Mouse (Mus musculus) midbrain, postnatal 0 days (tissue): ENCODE measurements around the gene Gipc3. TPM values are rescaled to one million over a fixed set of nuclear protein-coding genes. Genes with fewer than 3 reads are reported as not detected.

Experiments used
- ATAC-seq: fragments of 200-750 bp; cut with Nextera tagmentation; 2 replicates; pipeline ENCODE4 v1.8.0; 2017; ENCODE audit warnings: moderate number of reproducible peaks, mild to moderate bottlenecking, moderate TSS enrichment, moderate library complexity; ENCODE audit not compliant: low FRiP score
- DNase-seq: peaks from one replicate; pipeline ENCODE4 v3.0.0-alpha.2; 2015; ENCODE audit warnings: low spot score
- H3K27ac ChIP-seq: fragments of 300-500 bp; sonication (generic); 2 replicates; pipeline ENCODE4 v1.5.1; 2014; ENCODE audit warnings: low read depth, mild to moderate bottlenecking, low read length, mixed read lengths
- H3K27me3 ChIP-seq: fragments of 300-500 bp; sonication (generic); 2 replicates; pipeline ENCODE4 v1.6.1; 2014; ENCODE audit warnings: low read length, control low read depth, mixed read lengths; ENCODE audit not compliant: insufficient read depth
- H3K36me3 ChIP-seq: fragments of 300-500 bp; sonication (generic); 2 replicates; pipeline ENCODE4 v1.6.1; 2014; ENCODE audit warnings: low read length, control low read depth, mixed read lengths; ENCODE audit not compliant: insufficient read depth
- H3K4me1 ChIP-seq: fragments of 300-500 bp; sonication (generic); 2 replicates; pipeline ENCODE4 v1.6.1; 2014; ENCODE audit warnings: mild to moderate bottlenecking, control low read depth, antibody characterized with exemption, low read length, mixed read lengths; ENCODE audit not compliant: insufficient read depth
- H3K4me2 ChIP-seq: fragments of 300-500 bp; sonication (generic); 2 replicates; pipeline ENCODE4 v1.6.1; 2014; ENCODE audit warnings: low read depth, mild to moderate bottlenecking, low read length, mixed read lengths; ENCODE audit not compliant: poor library complexity, severe bottlenecking
- H3K4me3 ChIP-seq: fragments of 300-500 bp; sonication (generic); 2 replicates; pipeline ENCODE4 v1.5.1; 2014; ENCODE audit warnings: low read depth, mild to moderate bottlenecking, low read length, moderate library complexity
- H3K9ac ChIP-seq: fragments of 300-500 bp; sonication (generic); replicated peaks from 2 replicates; pipeline ENCODE4 v1.6.1; 2014; ENCODE audit warnings: mild to moderate bottlenecking, low read length, moderate library complexity, mixed read lengths; ENCODE audit not compliant: poor library complexity, severe bottlenecking
- H3K9me3 ChIP-seq: fragments of 300-500 bp; sonication (generic); 2 replicates; pipeline ENCODE4 v1.6.1; 2016; ENCODE audit warnings: low read length, control low read depth
- CTCF ChIP-seq: IDR thresholded peaks from 2 replicates; pipeline ENCODE4 v1.5.1; 2016; ENCODE audit warnings: antibody characterized with exemption, mild to moderate bottlenecking
- WGBS: fragments of 180-500 bp; shearing (Covaris S2); extraction: QIAGEN DNeasy Blood & Tissue Kit; methylation state at CpG from one replicate; pipeline ENCODE4 v1.1.7; 2014; 5-methylcytosine and 5-hydroxymethylcytosine counted together
- microRNA-seq: library from miRNA; unstranded; fragments of <30 nt; microRNA quantifications from one replicate; pipeline ENCODE4, GENCODE M21; 2016; ENCODE audit warnings: borderline number of aligned reads
- polyA plus RNA-seq: library from polyadenylated mRNA; unstranded; fragments of >200 nt; fragmentation: Nextera tagmentation; extraction: Ambion mirVana; gene quantifications from 2 replicates; pipeline ENCODE4 v1.2.1, GENCODE M21; 2015
- total RNA-seq: library from RNA; depleted of rRNA; stranded (reverse); fragments of >200 nt; gene quantifications from 2 replicates; pipeline ENCODE4 v1.2.3, GENCODE M21; 2014; rRNA removed

The Gipc3 gene
- total and polyA plus RNA-seq, 2 experiments from 2014 or later = 0.16 TPM; not detected in 1

GRCm38 (mm10) chr10:81287513-81288157 is 55.4 kb downstream of the Gipc3 start:
- DNase-seq (no peak), ATAC-seq (no peak)
- H3K4me3 ChIP-seq = no peak overlapping the region
- no peaks in the 10 kb centered on the region for H3K9me3 ChIP-seq
- 65% methylated on average over 8 of the region's 8 CpGs for WGBS
- no peaks in the 10 kb centered on the region for H3K36me3 ChIP-seq
- H3K4me2 ChIP-seq = no peak overlapping the region
- H3K4me1 ChIP-seq = no peaks in the 10 kb centered on the region
- no peak overlapping the region for H3K27ac ChIP-seq
- peak; percentile 80 for TF ChIP-seq CTCF
- no peaks in the 10 kb centered on the region for H3K27me3 ChIP-seq
- H3K9ac ChIP-seq = no peak overlapping the region

DNA sequence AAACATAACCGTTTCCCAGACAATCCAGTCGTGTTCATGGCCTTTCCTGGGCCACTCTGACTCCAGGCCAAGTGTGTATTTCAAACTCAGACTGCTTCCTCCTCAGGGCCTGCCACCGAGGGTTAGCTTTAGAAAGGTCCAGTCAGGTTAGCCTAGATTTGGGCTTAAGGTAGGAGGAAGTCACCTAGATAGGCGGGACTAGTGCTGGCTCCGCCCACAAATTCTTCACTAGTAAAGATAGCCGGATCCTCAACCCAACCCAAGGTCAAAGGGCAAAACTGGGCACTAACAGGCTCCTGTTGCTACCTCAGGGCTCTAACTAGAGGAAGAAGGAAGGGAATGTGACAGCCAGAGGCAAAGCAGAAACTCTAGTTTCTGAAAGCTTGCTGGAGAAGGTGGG is 56.5 kb downstream of the Gipc3 start:
- WGBS = 50% methylated on average over 6 of the region's 6 CpGs
- Histone ChIP-seq H3K36me3 (no peaks in the 10 kb centered on the region), H3K9me3 (no peaks in the 10 kb centered on the region), H3K9ac (no peak overlapping the region), H3K4me2 (no peak overlapping the region), H3K27me3 (no peaks in the 10 kb centered on the region), H3K27ac (no peak overlapping the region), H3K4me1 (no peaks in the 10 kb centered on the region), H3K4me3 (no peak overlapping the region)
- no peak for DNase-seq
- TF ChIP-seq CTCF = no peak
- ATAC-seq = no peak

DNA sequence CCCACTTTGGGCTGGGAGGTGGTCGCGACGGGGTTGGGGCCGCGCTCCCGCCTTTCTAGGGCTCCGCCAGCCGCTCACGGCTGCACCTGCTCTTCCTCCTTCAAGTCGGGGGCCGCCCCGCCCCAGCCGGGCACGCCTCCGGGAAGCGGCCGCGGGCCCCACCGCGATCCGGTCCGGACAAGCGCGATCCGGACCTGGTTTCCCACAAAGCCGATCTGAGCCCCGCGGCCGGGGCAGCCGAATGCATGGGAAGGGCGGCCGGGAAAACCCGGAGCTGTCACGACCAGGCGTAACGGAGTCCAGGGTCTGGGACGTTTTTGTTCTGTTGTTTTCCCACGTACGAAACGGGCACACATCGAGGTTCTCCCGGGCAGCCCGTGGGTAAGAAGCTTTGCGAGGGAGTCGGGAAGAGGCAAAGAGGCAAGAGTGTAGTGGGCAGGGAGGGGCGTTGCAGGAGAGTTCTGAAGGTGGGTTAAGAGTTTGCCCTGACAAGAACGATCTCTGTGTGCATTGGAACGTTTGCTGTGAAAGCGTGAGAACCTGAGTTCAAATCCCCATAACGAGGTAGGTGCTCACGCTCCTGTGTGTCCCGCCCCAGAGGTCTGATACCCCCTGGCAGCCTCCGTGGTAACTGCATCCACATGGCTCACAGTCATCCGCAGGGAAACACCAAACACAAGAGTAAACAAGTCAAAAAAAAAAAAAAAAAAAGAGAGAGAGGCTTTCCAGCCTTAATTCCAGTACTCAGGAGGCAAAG is 57.2 kb downstream of the Gipc3 start:
- Histone ChIP-seq H3K36me3 (no peaks in the 10 kb centered on the region), H3K9ac (peak overlapping the region; percentile 45), H3K27me3 (no peaks in the 10 kb centered on the region), H3K9me3 (no peaks in the 10 kb centered on the region), H3K4me2 (peak overlapping the region; percentile 70), H3K4me1 (no peaks in the 10 kb centered on the region), H3K27ac (no peak overlapping the region), H3K4me3 (peak overlapping the region; percentile 41)
- TF ChIP-seq CTCF = no peak
- ATAC-seq (peak; percentile 56), DNase-seq (peak; percentile 87)
- WGBS = 3% methylated on average over 53 of the region's 54 CpGs

Small RNA genes lying within 50 kb of the gene (microRNA-seq; reads per million reads assigned to microRNA genes)
- gene Mir6913 = not detected

Other genes with a start within 250 kb of the Gipc3 start
Only the 30 nearest of the 33 such genes appear.
- 23.6 and 29.5 TPM in 2 replicates for gene Zbtb7a, start 208.0 kb downstream of the Gipc3 start, total RNA-seq
- 16.1 and 18.0 TPM in 2 replicates for gene Zbtb7a, start 208.0 kb downstream of the Gipc3 start, polyA plus RNA-seq
- gene Pias4, start 175.3 kb downstream of the Gipc3 start, total RNA-seq = 31.2 and 38.0 TPM in 2 replicates
- gene Pias4, start 175.3 kb downstream of the Gipc3 start, polyA plus RNA-seq = 30.1 and 31.3 TPM in 2 replicates
- gene Eef2, start 166.6 kb downstream of the Gipc3 start, total RNA-seq = 2,062 and 2,304 TPM in 2 replicates
- gene Eef2, start 166.6 kb downstream of the Gipc3 start, polyA plus RNA-seq = 440 and 459 TPM in 2 replicates
- 56.7 and 88.8 TPM in 2 replicates for gene Dapk3, start 160.3 kb downstream of the Gipc3 start, total RNA-seq
- gene Dapk3, start 160.3 kb downstream of the Gipc3 start, polyA plus RNA-seq = 59.1 and 60.9 TPM in 2 replicates
- gene 4930442H23Rik, start 159.4 kb downstream of the Gipc3 start, total RNA-seq = not detected in 2 replicates
- not detected in 2 replicates for gene 4930442H23Rik, start 159.4 kb downstream of the Gipc3 start, polyA plus RNA-seq
- gene Nmrk2, start 141.2 kb downstream of the Gipc3 start, total RNA-seq = not detected in 2 replicates
- 0.14 TPM in 1 of 2 replicates, not detected in the other for gene Nmrk2, start 141.2 kb downstream of the Gipc3 start, polyA plus RNA-seq
- 195 and 200 TPM in 2 replicates for gene Atcay, start 112.4 kb downstream of the Gipc3 start, total RNA-seq
- 91.4 and 94.1 TPM in 2 replicates for gene Atcay, start 112.4 kb downstream of the Gipc3 start, polyA plus RNA-seq
- gene Zfr2, start 110.1 kb downstream of the Gipc3 start, total RNA-seq = 61.3 and 70.2 TPM in 2 replicates
- gene Zfr2, start 110.1 kb downstream of the Gipc3 start, polyA plus RNA-seq = 24.9 and 25.3 TPM in 2 replicates
- 110 and 114 TPM in 2 replicates for gene Matk, start 90.3 kb downstream of the Gipc3 start, total RNA-seq
- 96.9 and 108 TPM in 2 replicates for gene Matk, start 90.3 kb downstream of the Gipc3 start, polyA plus RNA-seq
- 145 and 164 TPM in 2 replicates for gene Mrpl54, start 76.3 kb downstream of the Gipc3 start, total RNA-seq
- 162 and 179 TPM in 2 replicates for gene Mrpl54, start 76.3 kb downstream of the Gipc3 start, polyA plus RNA-seq
- 45.0 and 64.8 TPM in 2 replicates for gene Apba3, start 76.3 kb downstream of the Gipc3 start, total RNA-seq
- gene Apba3, start 76.3 kb downstream of the Gipc3 start, polyA plus RNA-seq = 25.0 and 25.2 TPM in 2 replicates
- gene Tjp3, start 51.7 kb downstream of the Gipc3 start, total RNA-seq = 6.5 and 9.2 TPM in 2 replicates
- gene Tjp3, start 51.7 kb downstream of the Gipc3 start, polyA plus RNA-seq = 5.1 and 6.3 TPM in 2 replicates
- gene Pip5k1c, start 50.3 kb downstream of the Gipc3 start, total RNA-seq = 248 and 256 TPM in 2 replicates
- 125 and 129 TPM in 2 replicates for gene Pip5k1c, start 50.3 kb downstream of the Gipc3 start, polyA plus RNA-seq
- 19.5 and 22.7 TPM in 2 replicates for gene Cactin, start 22.2 kb downstream of the Gipc3 start, total RNA-seq
- gene Cactin, start 22.2 kb downstream of the Gipc3 start, polyA plus RNA-seq = 18.4 and 20.2 TPM in 2 replicates
- gene Tbxa2r, start 14.5 kb downstream of the Gipc3 start, total RNA-seq = 4.3 and 7.0 TPM in 2 replicates
- gene Tbxa2r, start 14.5 kb downstream of the Gipc3 start, polyA plus RNA-seq = 3.8 and 4.7 TPM in 2 replicates
- 9.6 and 12.6 TPM in 2 replicates for gene Hmg20b, start 7.2 kb upstream of the Gipc3 start, total RNA-seq
- 23.4 and 24.5 TPM in 2 replicates for gene Hmg20b, start 7.2 kb upstream of the Gipc3 start, polyA plus RNA-seq
- gene Mfsd12, start 14.2 kb upstream of the Gipc3 start, total RNA-seq = 31.9 and 40.6 TPM in 2 replicates
- 13.6 and 15.4 TPM in 2 replicates for gene Mfsd12, start 14.2 kb upstream of the Gipc3 start, polyA plus RNA-seq
- 1.4 TPM in 1 of 2 replicates, not detected in the other for gene 4930404N11Rik, start 22.6 kb upstream of the Gipc3 start, total RNA-seq
- 0.47 and 0.54 TPM in 2 replicates for gene 4930404N11Rik, start 22.6 kb upstream of the Gipc3 start, polyA plus RNA-seq
- gene Fzr1, start 35.2 kb upstream of the Gipc3 start, total RNA-seq = 92.6 and 98.3 TPM in 2 replicates
- 147 and 149 TPM in 2 replicates for gene Fzr1, start 35.2 kb upstream of the Gipc3 start, polyA plus RNA-seq
- gene Dohh, start 41.2 kb upstream of the Gipc3 start, total RNA-seq = 120 and 132 TPM in 2 replicates
- 95.8 and 115 TPM in 2 replicates for gene Dohh, start 41.2 kb upstream of the Gipc3 start, polyA plus RNA-seq
- 0.88 and 2.7 TPM in 2 replicates for gene Gm48551, start 41.2 kb upstream of the Gipc3 start, total RNA-seq
- 5.8 and 10.2 TPM in 2 replicates for gene Gm48551, start 41.2 kb upstream of the Gipc3 start, polyA plus RNA-seq
- gene Gm48552, start 45.7 kb upstream of the Gipc3 start, total RNA-seq = 6.6 TPM in 1 of 2 replicates, not detected in the other
- 1.6 and 3.9 TPM in 2 replicates for gene Gm48552, start 45.7 kb upstream of the Gipc3 start, polyA plus RNA-seq
- gene Smim24, start 49.8 kb upstream of the Gipc3 start, total RNA-seq = 1.5 and 1.7 TPM in 2 replicates
- gene Smim24, start 49.8 kb upstream of the Gipc3 start, polyA plus RNA-seq = 1.1 and 2.0 TPM in 2 replicates
- gene Nfic, start 112.4 kb upstream of the Gipc3 start, total RNA-seq = 16.2 and 17.4 TPM in 2 replicates
- 19.1 and 21.3 TPM in 2 replicates for gene Nfic, start 112.4 kb upstream of the Gipc3 start, polyA plus RNA-seq
- 142 and 206 TPM in 2 replicates for gene Celf5, start 139.4 kb upstream of the Gipc3 start, total RNA-seq
- gene Celf5, start 139.4 kb upstream of the Gipc3 start, polyA plus RNA-seq = 61.5 and 74.0 TPM in 2 replicates
- gene Ncln, start 153.1 kb upstream of the Gipc3 start, total RNA-seq = 83.0 and 93.1 TPM in 2 replicates
- gene Ncln, start 153.1 kb upstream of the Gipc3 start, polyA plus RNA-seq = 58.1 and 63.3 TPM in 2 replicates
- gene S1pr4, start 156.9 kb upstream of the Gipc3 start, total RNA-seq = 0.09 and 0.16 TPM in 2 replicates
- 0.40 and 0.41 TPM in 2 replicates for gene S1pr4, start 156.9 kb upstream of the Gipc3 start, polyA plus RNA-seq
- 0.94 and 2.1 TPM in 2 replicates for gene Gna15, start 181.0 kb upstream of the Gipc3 start, total RNA-seq
- gene Gna15, start 181.0 kb upstream of the Gipc3 start, polyA plus RNA-seq = 1.1 and 1.2 TPM in 2 replicates
- gene Gna11, start 201.9 kb upstream of the Gipc3 start, total RNA-seq = 108 and 130 TPM in 2 replicates
- gene Gna11, start 201.9 kb upstream of the Gipc3 start, polyA plus RNA-seq = 107 and 108 TPM in 2 replicates
- 539 and 662 TPM in 2 replicates for gene Aes, start 216.2 kb upstream of the Gipc3 start, total RNA-seq
- gene Aes, start 216.2 kb upstream of the Gipc3 start, polyA plus RNA-seq = 805 and 854 TPM in 2 replicates